Mouse (Mus musculus) brain, embryonic 14.5 days (tissue): Measurements from ENCODE around the gene Sec14l1.

ENCODE experiments used
- CTCF ChIP-seq: fragments of 200-500 bp; IDR thresholded peaks from 2 replicates; pipeline ENCODE4 v1.5.1; 2012; ENCODE audit warnings: inconsistent platforms, mild to moderate bottlenecking, moderate library complexity, borderline replicate concordance; ENCODE audit not compliant: insufficient read depth, insufficient read length; ENCODE audit errors: extremely low read depth
- POLR2A ChIP-seq: fragments of 200-500 bp; IDR thresholded peaks from 2 replicates; pipeline ENCODE4 v1.6.1; 2012; ENCODE audit warnings: mild to moderate bottlenecking, inconsistent platforms, borderline replicate concordance; ENCODE audit not compliant: poor library complexity, insufficient read depth, insufficient read length, severe bottlenecking; ENCODE audit errors: extremely low read depth

DNA sequence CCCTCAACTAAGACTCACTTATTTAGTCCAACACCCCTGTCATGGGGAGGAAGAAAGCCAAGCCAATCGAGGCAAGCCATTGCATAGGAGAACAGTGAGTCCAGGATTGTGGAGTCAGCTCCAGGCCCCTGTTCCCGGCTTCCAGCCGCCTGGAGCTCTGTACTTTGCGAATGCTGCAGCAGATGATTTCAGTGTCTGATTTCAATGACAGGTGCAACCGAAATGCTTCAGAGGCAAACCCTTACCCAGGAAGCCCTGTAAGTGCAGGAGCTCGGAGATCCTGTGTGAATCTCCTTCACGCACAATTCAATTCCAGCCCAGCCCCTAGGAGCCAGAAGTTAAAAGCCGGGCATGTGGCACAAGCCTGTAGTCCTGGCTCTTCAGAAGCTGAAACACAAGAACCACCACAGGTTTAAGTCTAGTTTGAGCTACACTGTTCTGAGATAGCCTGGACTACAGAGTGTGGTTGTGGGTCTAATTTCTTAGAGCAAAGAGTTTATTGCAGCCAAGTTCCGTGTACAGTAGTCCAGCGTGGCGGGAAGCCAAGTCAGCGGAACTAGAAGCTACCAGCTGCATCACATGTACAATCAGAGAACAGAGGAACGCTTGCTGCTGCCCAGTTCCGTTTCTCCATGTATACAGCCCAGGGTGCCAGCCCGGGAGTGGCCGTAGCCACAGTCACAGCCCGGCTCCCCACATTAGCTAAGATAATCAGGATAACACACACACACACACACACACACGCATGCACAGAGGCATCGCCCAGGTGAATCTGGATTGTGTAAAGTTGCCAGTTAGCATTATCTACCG lies 53.5 kb downstream of the Sec14l1 start:
- no peak for TF ChIP-seq POLR2A
- no peak for TF ChIP-seq CTCF
